Mouse (Mus musculus): ENCODE measurements around the gene Abhd14b.

- no peak for TF ChIP-seq CTCF (IDR thresholded peaks at IDR 0.05; ENCODE audit: extremely low read depth, insufficient read depth, insufficient read length, insufficient replicate concordance)
- no peak for TF ChIP-seq POLR2A (IDR thresholded peaks at IDR 0.05; ENCODE audit: low read depth, low read length)
Observed at GRCm38 (mm10) chr9:106470991-106471750, 23.9 kb downstream of the Abhd14b start.
